Mouse (Mus musculus) forebrain, postnatal 0 days (tissue): ENCODE measurements around the gene Erlec1. TPM values are rescaled to one million over a fixed set of nuclear protein-coding genes. Genes with fewer than 3 reads are reported as not detected.

Source experiments
- ATAC-seq: fragments of 200-750 bp; cut with Nextera tagmentation; 2 replicates; pipeline ENCODE4 v1.8.0; 2017; ENCODE audit warnings: mild to moderate bottlenecking, moderate library complexity
- DNase-seq: peaks from one replicate; pipeline ENCODE4 v3.0.0-alpha.2; 2015
- H3K27ac ChIP-seq: fragments of 300-500 bp; sonication (generic); 2 replicates; pipeline ENCODE4 v1.5.1; 2014; ENCODE audit warnings: low read depth, mild to moderate bottlenecking, antibody characterized with exemption, low read length, moderate library complexity, mixed read lengths
- H3K27me3 ChIP-seq: fragments of 300-500 bp; sonication (generic); 2 replicates; pipeline ENCODE4 v1.6.1; 2014; ENCODE audit warnings: mild to moderate bottlenecking, low read length, mixed read lengths; ENCODE audit not compliant: insufficient read depth
- H3K36me3 ChIP-seq: fragments of 300-500 bp; sonication (generic); 2 replicates; pipeline ENCODE4 v1.6.1; 2014; ENCODE audit warnings: mild to moderate bottlenecking, moderate library complexity; ENCODE audit not compliant: insufficient read depth
- H3K4me1 ChIP-seq: fragments of 300-500 bp; sonication (generic); 2 replicates; pipeline ENCODE4 v1.6.1; 2014; ENCODE audit warnings: antibody characterized with exemption; ENCODE audit not compliant: insufficient read depth
- H3K4me2 ChIP-seq: fragments of 300-500 bp; sonication (generic); 2 replicates; pipeline ENCODE4 v1.6.1; 2014; ENCODE audit warnings: low read depth, mild to moderate bottlenecking, moderate library complexity
- H3K4me3 ChIP-seq: fragments of 300-500 bp; sonication (generic); 2 replicates; pipeline ENCODE4 v1.5.1; 2014; ENCODE audit warnings: low read depth, low read length, mixed read lengths
- H3K9ac ChIP-seq: fragments of 300-500 bp; sonication (generic); 2 replicates; pipeline ENCODE4 v1.6.1; 2014; ENCODE audit warnings: mild to moderate bottlenecking
- H3K9me3 ChIP-seq: fragments of 300-500 bp; sonication (generic); 2 replicates; pipeline ENCODE4 v1.6.1; 2016; ENCODE audit warnings: low read length
- CTCF ChIP-seq: sonication (generic); IDR thresholded peaks from 2 replicates; pipeline ENCODE4 v1.5.1; 2016; ENCODE audit warnings: antibody characterized with exemption, control low read depth, low read depth
- WGBS: fragments of 180-500 bp; shearing (Covaris S2); extraction: QIAGEN DNeasy Blood & Tissue Kit; methylation state at CpG from one replicate; pipeline ENCODE4 v1.1.7; 2014; 5-methylcytosine and 5-hydroxymethylcytosine counted together
- polyA plus RNA-seq: library from polyadenylated mRNA; unstranded; fragments of >200 nt; fragmentation: Nextera tagmentation; extraction: Ambion mirVana; gene quantifications from 2 replicates; pipeline ENCODE4 v1.2.1, GENCODE M21; 2015
- total RNA-seq: library from RNA; depleted of rRNA; stranded (reverse); fragments of >200 nt; gene quantifications from 2 replicates; pipeline ENCODE4 v1.2.3, GENCODE M21; 2014; rRNA removed

Erlec1 gene
- total and polyA plus RNA-seq, 2 experiments from 2014 or later: 9.1 to 13.7 TPM

GRCm38 (mm10) chr11:30923283-30923682, 30.9 kb downstream of the Erlec1 start:
- no peak for TF ChIP-seq CTCF
- no peak overlapping the region for H3K27ac ChIP-seq
- no peak overlapping the region for H3K4me3 ChIP-seq
- H3K36me3 ChIP-seq: peaks cover 13% of the 10 kb centered on the region; the same call in 1 of the 2 replicates
- DNase-seq (no peak), ATAC-seq (no peak)
- no peaks in the 10 kb centered on the region for H3K9me3 ChIP-seq
- H3K27me3 ChIP-seq: no peaks in the 10 kb centered on the region
- 97% methylated on average over 3 of the region's 3 CpGs for WGBS
- H3K9ac ChIP-seq: no peak overlapping the region
- no peaks in the 10 kb centered on the region for H3K4me1 ChIP-seq
- H3K4me2 ChIP-seq: no peak overlapping the region

- no peak for TF ChIP-seq CTCF
- H3K4me3 ChIP-seq: no peak overlapping the region
- peaks cover 8% of the 10 kb centered on the region; the same call in 1 of the 2 replicates for H3K36me3 ChIP-seq
- no peaks in the 10 kb centered on the region for H3K27me3 ChIP-seq
- H3K4me2 ChIP-seq: no peak overlapping the region
- H3K9me3 ChIP-seq: no peaks in the 10 kb centered on the region
- WGBS: 58% methylated on average over 1 of the region's 1 CpGs
- no peak overlapping the region for H3K9ac ChIP-seq
- ATAC-seq: no peak
- no peak overlapping the region for H3K27ac ChIP-seq
- no peak for DNase-seq
- H3K4me1 ChIP-seq: no peaks in the 10 kb centered on the region
Measured at GRCm38 (mm10) chr11:30920641-30921040, 33.5 kb downstream of the Erlec1 start.

- Histone ChIP-seq H3K27me3 (no peaks in the 10 kb centered on the region), H3K9me3 (no peaks in the 10 kb centered on the region), H3K9ac (no peak overlapping the region), H3K4me1 (no peaks in the 10 kb centered on the region), H3K27ac (no peak overlapping the region), H3K4me3 (no peak overlapping the region), H3K4me2 (no peak overlapping the region), H3K36me3 (no peaks in the 10 kb centered on the region)
- 96% methylated on average over 3 of the region's 3 CpGs for WGBS
- no peak for ATAC-seq
- TF ChIP-seq CTCF: no peak
- DNase-seq: no peak
Measured at GRCm38 (mm10) chr11:30912311-30912710, 41.8 kb downstream of the Erlec1 start.

- no peak overlapping the region for H3K4me3 ChIP-seq
- H3K27me3 ChIP-seq: no peaks in the 10 kb centered on the region
- no peak overlapping the region for H3K9ac ChIP-seq
- no peak for ATAC-seq
- H3K4me1 ChIP-seq: no peaks in the 10 kb centered on the region
- no peaks in the 10 kb centered on the region for H3K9me3 ChIP-seq
- no peak for DNase-seq
- TF ChIP-seq CTCF: no peak
- H3K4me2 ChIP-seq: no peak overlapping the region
- H3K27ac ChIP-seq: no peak overlapping the region
- no peaks in the 10 kb centered on the region for H3K36me3 ChIP-seq
Measured at GRCm38 (mm10) chr11:30899312-30899711, 54.8 kb downstream of the Erlec1 start.

GRCm38 (mm10) chr11:30896201-30896600, 57.9 kb downstream of the Erlec1 start:
- no peak overlapping the region for H3K4me2 ChIP-seq
- no peaks in the 10 kb centered on the region for H3K4me1 ChIP-seq
- no peak overlapping the region for H3K9ac ChIP-seq
- no peak overlapping the region for H3K4me3 ChIP-seq
- WGBS: 98% methylated on average over 1 of the region's 1 CpGs
- no peaks in the 10 kb centered on the region for H3K9me3 ChIP-seq
- H3K27me3 ChIP-seq: no peaks in the 10 kb centered on the region
- DNase-seq (no peak), ATAC-seq (no peak)
- no peak for TF ChIP-seq CTCF
- H3K36me3 ChIP-seq: 0 out of 2 replicates have a peak, but pooled peaks cover 12% of the 10 kb centered on the region
- no peak overlapping the region for H3K27ac ChIP-seq

- no peak overlapping the region for H3K27ac ChIP-seq
- 0 out of 2 replicates have a peak, but pooled peaks cover 12% of the 10 kb centered on the region for H3K36me3 ChIP-seq
- 89% methylated on average over 2 of the region's 2 CpGs for WGBS
- no peaks in the 10 kb centered on the region for H3K9me3 ChIP-seq
- ATAC-seq (no peak), DNase-seq (no peak)
- no peaks in the 10 kb centered on the region for H3K4me1 ChIP-seq
- no peaks in the 10 kb centered on the region for H3K27me3 ChIP-seq
- no peak overlapping the region for H3K4me2 ChIP-seq
- H3K9ac ChIP-seq: no peak overlapping the region
- no peak overlapping the region for H3K4me3 ChIP-seq
- no peak for TF ChIP-seq CTCF
Measured at GRCm38 (mm10) chr11:30888153-30888552, 66.0 kb downstream of the Erlec1 start.

GRCm38 (mm10) chr11:30885171-30885871, 68.8 kb downstream of the Erlec1 start, which contains the start of the genes Gpr75 and Asb3:
Gpr75 (plus strand) TSS chr11:30885358.
Asb3 (plus strand) TSS chr11:30885416.
- H3K9me3 ChIP-seq: no peaks in the 10 kb centered on the region
- peak within 1 kb of the TSS; percentile 84 for H3K27ac ChIP-seq
- peak; percentile 36 for TF ChIP-seq CTCF
- WGBS: 3% methylated on average over 41 of the region's 41 CpGs
- H3K4me3 ChIP-seq: peak within 1 kb of the TSS; percentile 62
- peak within 1 kb of the TSS; percentile 69 for H3K4me2 ChIP-seq
- ATAC-seq (peak; percentile 97), DNase-seq (peak; percentile 64)
- peak within 1 kb of the TSS; percentile 85 for H3K9ac ChIP-seq
- H3K36me3 ChIP-seq: no peaks in the 10 kb centered on the region
- no peaks in the 10 kb centered on the region for H3K27me3 ChIP-seq
- H3K4me1 ChIP-seq: no peaks in the 10 kb centered on the region

Other genes with a start within 250 kb of the Erlec1 start
- gene Psme4, start 182.6 kb downstream of the Erlec1 start, total RNA-seq: 50.9 and 57.4 TPM in 2 replicates
- 6.1 and 7.8 TPM in 2 replicates for gene Psme4, start 182.6 kb downstream of the Erlec1 start, polyA plus RNA-seq
- gene Gpr75, start 69.0 kb downstream of the Erlec1 start, total RNA-seq: 9.4 and 11.0 TPM in 2 replicates
- 4.1 and 6.5 TPM in 2 replicates for gene Gpr75, start 69.0 kb downstream of the Erlec1 start, polyA plus RNA-seq
- 25.7 and 28.2 TPM in 2 replicates for gene Asb3, start 68.9 kb downstream of the Erlec1 start, total RNA-seq
- gene Asb3, start 68.9 kb downstream of the Erlec1 start, polyA plus RNA-seq: 23.1 and 25.5 TPM in 2 replicates
- 18.1 and 27.8 TPM in 2 replicates for gene Chac2, start 32.0 kb upstream of the Erlec1 start, total RNA-seq
- 21.9 and 28.4 TPM in 2 replicates for gene Chac2, start 32.0 kb upstream of the Erlec1 start, polyA plus RNA-seq
- not detected in 2 replicates for gene Gm17332, start 228.1 kb upstream of the Erlec1 start, total RNA-seq
- not detected in 2 replicates for gene Gm17332, start 228.1 kb upstream of the Erlec1 start, polyA plus RNA-seq